Mouse (Mus musculus) E14TG2a.4 (cell line): Measurements from ENCODE around the gene Tmem132a.

ENCODE experiments used
- H3K27me3 ChIP-seq: 2 replicates; pipeline ENCODE4 v1.6.1; 2014; ENCODE audit warnings: low read length, control low read depth; ENCODE audit not compliant: insufficient read depth
- H3K36me3 ChIP-seq: 2 replicates; pipeline ENCODE4 v1.6.1; 2014; ENCODE audit warnings: low read length, control low read depth; ENCODE audit not compliant: insufficient read depth
- H3K4me1 ChIP-seq: replicated peaks from 2 replicates; pipeline ENCODE4 v1.6.1; 2014; ENCODE audit warnings: low read depth, low read length, control low read depth
- H3K4me3 ChIP-seq: replicated peaks from 2 replicates; pipeline ENCODE4 v1.5.1; 2014; ENCODE audit warnings: mild to moderate bottlenecking, low read length
- H3K9me3 ChIP-seq: 2 replicates; pipeline ENCODE4 v1.6.1; 2014; ENCODE audit warnings: low read length, control low read depth
- CTCF ChIP-seq: conservative IDR thresholded peaks from 2 replicates; pipeline ENCODE4 v1.5.1; 2014; ENCODE audit warnings: low read length
- NANOG ChIP-seq: IDR thresholded peaks from 2 replicates; pipeline ENCODE4 v1.6.1; 2014; ENCODE audit warnings: borderline replicate concordance, low read length, mixed read lengths
- POU5F1 ChIP-seq: IDR thresholded peaks from 2 replicates; pipeline ENCODE4 v1.6.1; 2014; ENCODE audit warnings: low read length, borderline replicate concordance

Gene Tmem132a

GRCm38 (mm10) chr19:10845454-10845853, 24.3 kb downstream of the Tmem132a start:
- Histone ChIP-seq H3K9me3 (no peaks in the 10 kb centered on the region), H3K36me3 (no peaks in the 10 kb centered on the region), H3K4me1 (peaks cover 22% of the 10 kb centered on the region), H3K4me3 (no peak overlapping the region), H3K27me3 (peaks cover 36% of the 10 kb centered on the region)
- TF ChIP-seq POU5F1 (no peak), CTCF (no peak), NANOG (no peak)

GRCm38 (mm10) chr19:10844206-10844605, 25.5 kb downstream of the Tmem132a start:
- TF ChIP-seq CTCF = no peak
- TF ChIP-seq NANOG = no peak
- no peak for TF ChIP-seq POU5F1
- Histone ChIP-seq H3K36me3 (no peaks in the 10 kb centered on the region), H3K27me3 (peaks cover 36% of the 10 kb centered on the region), H3K9me3 (peaks cover 4% of the 10 kb centered on the region), H3K4me3 (no peak overlapping the region), H3K4me1 (peaks cover 22% of the 10 kb centered on the region)

- Histone ChIP-seq H3K4me1 (peaks cover 26% of the 10 kb centered on the region), H3K4me3 (peak overlapping the region; percentile 32; the same call in 1 of the 2 replicates), H3K36me3 (no peaks in the 10 kb centered on the region), H3K9me3 (peaks cover 13% of the 10 kb centered on the region), H3K27me3 (peaks cover 30% of the 10 kb centered on the region)
- TF ChIP-seq CTCF = no peak
- TF ChIP-seq NANOG = no peak
- no peak for TF ChIP-seq POU5F1
These were observed 26.8 kb downstream of the Tmem132a start for GRCm38 (mm10) chr19:10842914-10843313.

- H3K27me3 ChIP-seq = peaks cover 30% of the 10 kb centered on the region
- H3K4me3 ChIP-seq = no peak overlapping the region
- H3K4me1 ChIP-seq = peaks cover 33% of the 10 kb centered on the region
- peaks cover 13% of the 10 kb centered on the region for H3K9me3 ChIP-seq
- no peak for TF ChIP-seq NANOG
- no peaks in the 10 kb centered on the region for H3K36me3 ChIP-seq
These were observed 27.8 kb downstream of the Tmem132a start for GRCm38 (mm10) chr19:10841721-10842626.

- H3K27me3 ChIP-seq = peaks cover 27% of the 10 kb centered on the region
- H3K4me1 ChIP-seq = peaks cover 48% of the 10 kb centered on the region
- H3K9me3 ChIP-seq = peaks cover 13% of the 10 kb centered on the region
- H3K36me3 ChIP-seq = no peaks in the 10 kb centered on the region
- TF ChIP-seq NANOG = no peak
- TF ChIP-seq POU5F1 = no peak
- TF ChIP-seq CTCF = no peak
- H3K4me3 ChIP-seq = no peak within 1 kb of the TSS
These were observed 30.5 kb downstream of the Tmem132a start, which contains the start of gene Slc15a3 for GRCm38 (mm10) chr19:10839010-10839892. Gene Slc15a3 (plus strand): TSS chr19:10839727.

GRCm38 (mm10) chr19:10835671-10836070, 34.1 kb downstream of the Tmem132a start:
- no peak overlapping the region for H3K4me3 ChIP-seq
- peaks cover 59% of the 10 kb centered on the region for H3K4me1 ChIP-seq
- H3K9me3 ChIP-seq = peaks cover 13% of the 10 kb centered on the region
- H3K27me3 ChIP-seq = no peaks in the 10 kb centered on the region
- TF ChIP-seq POU5F1 (peak; percentile 33; the same call in 1 of the 2 replicates), NANOG (no peak)
- H3K36me3 ChIP-seq = no peaks in the 10 kb centered on the region

GRCm38 (mm10) chr19:10833611-10834010, 36.1 kb downstream of the Tmem132a start:
- Histone ChIP-seq H3K27me3 (no peaks in the 10 kb centered on the region), H3K4me3 (no peak overlapping the region), H3K9me3 (peaks cover 5% of the 10 kb centered on the region), H3K36me3 (no peaks in the 10 kb centered on the region), H3K4me1 (peaks cover 60% of the 10 kb centered on the region)
- TF ChIP-seq NANOG = no peak
- no peak for TF ChIP-seq CTCF
- no peak for TF ChIP-seq POU5F1

GRCm38 (mm10) chr19:10832030-10832429, 37.7 kb downstream of the Tmem132a start:
- H3K4me1 ChIP-seq = peaks cover 48% of the 10 kb centered on the region
- no peak for TF ChIP-seq NANOG
- no peak for TF ChIP-seq CTCF
- H3K27me3 ChIP-seq = no peaks in the 10 kb centered on the region
- H3K4me3 ChIP-seq = no peak overlapping the region
- no peaks in the 10 kb centered on the region for H3K9me3 ChIP-seq
- no peaks in the 10 kb centered on the region for H3K36me3 ChIP-seq
